Mouse (Mus musculus) heart, embryonic 13.5 days (tissue): ENCODE measurements around the gene Aloxe3. TPM values are rescaled to one million over a fixed set of nuclear protein-coding genes. Genes with fewer than 3 reads are reported as not detected.

Experiments
- ATAC-seq: fragments of 200-750 bp; cut with Nextera tagmentation; 2 replicates; pipeline ENCODE4 v1.8.0; 2017; ENCODE audit warnings: moderate TSS enrichment; ENCODE audit not compliant: insufficient number of reproducible peaks, low FRiP score, low TSS enrichment; ENCODE audit errors: extremely low read depth
- H3K27ac ChIP-seq: fragments of 300-500 bp; sonication (generic); replicated peaks from 2 replicates; pipeline ENCODE4 v1.5.1; 2015; ENCODE audit warnings: moderate library complexity, mild to moderate bottlenecking, inconsistent platforms
- H3K27me3 ChIP-seq: fragments of 300-500 bp; sonication (generic); replicated peaks from 2 replicates; pipeline ENCODE4 v1.6.1; 2015; ENCODE audit warnings: mild to moderate bottlenecking, inconsistent platforms
- H3K36me3 ChIP-seq: fragments of 300-500 bp; sonication (generic); 2 replicates; pipeline ENCODE4 v1.6.1; 2015; ENCODE audit warnings: mild to moderate bottlenecking, inconsistent platforms
- H3K4me1 ChIP-seq: fragments of 300-500 bp; sonication (generic); 2 replicates; pipeline ENCODE4 v1.6.1; 2015; ENCODE audit warnings: inconsistent platforms
- H3K4me2 ChIP-seq: fragments of 300-500 bp; sonication (generic); 2 replicates; pipeline ENCODE4 v1.6.1; 2015; ENCODE audit warnings: inconsistent platforms, mild to moderate bottlenecking, moderate library complexity
- H3K4me3 ChIP-seq: fragments of 300-500 bp; sonication (generic); 2 replicates; pipeline ENCODE4 v1.5.1; 2015; ENCODE audit warnings: moderate library complexity, mild to moderate bottlenecking, inconsistent platforms
- H3K9ac ChIP-seq: fragments of 300-500 bp; sonication (generic); 2 replicates; pipeline ENCODE4 v1.6.1; 2015; ENCODE audit warnings: inconsistent platforms, mild to moderate bottlenecking, moderate library complexity
- H3K9me3 ChIP-seq: fragments of 300-500 bp; sonication (generic); 2 replicates; pipeline ENCODE4 v1.6.1; 2016; ENCODE audit warnings: inconsistent platforms
- WGBS: fragments of 180-500 bp; shearing (Covaris S2); methylation state at CpG from one replicate; pipeline ENCODE4 v1.1.7; 2015; ENCODE audit warnings: mixed read lengths; 5-methylcytosine and 5-hydroxymethylcytosine counted together
- polyA plus RNA-seq: library from polyadenylated mRNA; unstranded; fragments of >200 nt; fragmentation: Nextera tagmentation; extraction: Ambion mirVana; gene quantifications from 2 replicates; pipeline ENCODE4 v1.2.1, GENCODE M21; 2015

Gene Aloxe3
- polyA plus RNA-seq, 1 experiment from 2014 or later = 0.13 TPM

DNA sequence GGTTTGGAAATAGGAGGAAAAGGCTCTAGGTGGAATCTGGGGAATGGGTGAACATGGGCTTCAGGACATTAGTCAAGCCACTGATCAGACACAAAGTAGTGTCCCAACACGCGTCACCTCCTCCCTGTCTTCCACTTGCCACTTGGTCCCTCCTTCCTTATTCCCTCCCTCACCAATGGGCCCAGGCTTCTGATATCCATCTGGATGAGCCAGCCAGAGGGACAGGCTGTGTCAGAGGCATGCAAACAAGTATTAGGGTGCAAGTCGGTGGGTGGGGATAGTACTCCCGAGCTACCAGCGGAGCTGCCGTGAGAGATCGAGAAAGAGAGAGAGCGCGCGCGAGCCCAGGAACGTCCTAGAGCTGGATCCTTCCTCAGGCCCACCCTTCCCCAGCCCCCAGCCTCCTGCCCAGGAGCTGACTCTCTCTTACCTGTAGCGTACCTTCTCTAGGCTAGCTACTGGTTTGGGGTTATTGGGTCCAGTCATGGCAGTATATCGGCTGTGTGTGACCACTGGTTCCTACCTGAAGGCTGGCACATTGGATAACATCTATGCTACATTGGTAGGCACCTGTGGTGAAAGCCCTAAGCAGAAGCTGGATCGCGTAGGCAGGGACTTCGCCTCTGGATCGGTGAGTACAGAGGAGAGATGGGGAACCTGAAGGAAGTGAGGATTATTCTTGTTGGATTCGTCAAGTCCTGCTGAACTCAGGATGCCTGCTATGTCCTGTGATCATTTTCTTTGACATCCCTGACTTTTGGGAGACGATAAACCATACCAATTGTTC lies 416 bp downstream of the Aloxe3 start:
- H3K4me1 ChIP-seq = peaks cover 30% of the 10 kb centered on the region
- 15% methylated on average over 20 of the region's 20 CpGs for WGBS
- H3K9me3 ChIP-seq = no peaks in the 10 kb centered on the region
- H3K27ac ChIP-seq = peak overlapping the region; percentile 81; the same call in 1 of the 2 replicates
- H3K4me3 ChIP-seq = peak overlapping the region; percentile 70
- H3K36me3 ChIP-seq = no peaks in the 10 kb centered on the region
- peak overlapping the region; percentile 92 for H3K4me2 ChIP-seq
- no peak for ATAC-seq
- H3K9ac ChIP-seq = peak overlapping the region; percentile 80
- 0 out of 2 replicates have a peak, but pooled peaks cover 11% of the 10 kb centered on the region for H3K27me3 ChIP-seq

DNA sequence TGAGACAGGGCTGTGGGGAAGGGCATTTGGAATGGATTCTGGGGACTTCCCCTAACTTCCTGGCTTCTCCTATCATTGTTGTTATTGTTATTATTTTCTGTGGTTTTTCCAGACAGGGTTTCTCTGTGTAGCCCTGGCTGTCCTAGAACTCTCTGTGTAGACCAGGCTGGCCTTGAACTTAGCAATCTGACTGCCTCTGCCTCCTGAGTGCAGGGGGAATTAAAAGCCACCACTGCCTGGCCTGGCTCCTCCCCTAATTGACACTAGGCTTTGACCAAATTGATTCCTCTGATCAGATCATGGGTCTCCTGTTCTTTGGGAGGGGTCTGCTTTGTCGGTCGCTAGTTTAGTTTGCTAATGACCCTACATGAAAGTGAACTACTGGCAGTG lies 1.0 kb downstream of the Aloxe3 start:
- H3K9ac ChIP-seq = peak overlapping the region; percentile 80; the same call in 1 of the 2 replicates
- H3K9me3 ChIP-seq = no peaks in the 10 kb centered on the region
- peak overlapping the region; percentile 92 for H3K4me2 ChIP-seq
- 54% methylated on average over 2 of the region's 2 CpGs for WGBS
- H3K36me3 ChIP-seq = no peaks in the 10 kb centered on the region
- H3K4me3 ChIP-seq = peak overlapping the region; percentile 70
- H3K27me3 ChIP-seq = 0 out of 2 replicates have a peak, but pooled peaks cover 11% of the 10 kb centered on the region
- peaks cover 25% of the 10 kb centered on the region for H3K4me1 ChIP-seq
- H3K27ac ChIP-seq = no peak overlapping the region
- ATAC-seq = no peak

DNA sequence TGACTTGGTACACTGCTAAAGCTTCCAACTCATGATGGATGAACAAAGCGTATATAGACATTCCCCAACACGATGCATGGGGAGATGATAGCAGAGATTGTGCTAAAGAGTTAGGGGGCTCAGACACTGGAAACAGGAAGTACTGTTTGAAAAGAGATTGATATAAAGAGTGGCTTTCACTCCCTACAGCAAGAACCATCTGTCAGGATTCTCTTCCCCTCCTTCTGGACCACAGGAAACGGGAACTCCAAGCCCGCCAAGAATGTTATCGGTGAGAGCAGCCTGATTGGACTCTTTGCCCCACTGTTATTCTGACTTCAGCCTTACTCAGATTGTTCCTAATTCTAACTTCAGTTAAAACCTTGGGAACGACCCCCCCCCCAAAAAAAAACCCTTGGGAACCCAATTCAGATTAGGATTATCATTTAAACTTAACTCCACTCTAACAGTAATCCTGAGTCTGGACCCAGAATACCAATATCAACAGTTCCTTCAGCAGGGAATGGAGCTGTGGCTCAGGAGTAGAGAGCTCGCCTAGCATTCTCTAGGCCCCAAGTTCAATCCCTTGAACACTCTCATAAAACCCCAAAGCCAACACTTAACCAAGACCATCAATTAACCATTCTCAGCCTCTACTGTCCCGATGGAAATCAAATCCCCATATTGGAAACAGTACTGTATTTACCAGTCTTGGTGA lies 2.9 kb downstream of the Aloxe3 start:
- Histone ChIP-seq H3K27me3 (peaks cover 27% of the 10 kb centered on the region), H3K36me3 (no peaks in the 10 kb centered on the region), H3K4me3 (no peak overlapping the region), H3K4me2 (no peak overlapping the region), H3K9me3 (no peaks in the 10 kb centered on the region), H3K27ac (no peak overlapping the region), H3K9ac (no peak overlapping the region), H3K4me1 (peaks cover 20% of the 10 kb centered on the region)
- WGBS = 62% methylated on average over 8 of the region's 8 CpGs
- no peak for ATAC-seq

DNA sequence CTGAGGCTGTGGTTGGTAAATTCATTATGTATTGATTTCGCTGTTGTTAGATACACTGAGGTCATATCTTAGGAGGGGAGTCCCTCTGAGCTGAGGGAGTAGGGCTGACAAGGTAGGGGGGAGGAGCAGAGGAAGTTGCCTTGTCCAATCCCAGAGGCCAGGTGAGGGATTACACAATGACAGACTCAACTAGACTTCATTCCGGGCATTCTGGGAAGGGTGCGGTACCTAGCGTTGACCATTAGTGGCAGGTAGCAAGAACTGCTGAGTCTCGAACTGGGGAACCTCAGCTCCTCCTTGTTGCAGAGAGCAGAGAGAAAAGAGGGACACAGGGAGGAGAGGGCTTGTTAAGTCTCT lies 7.8 kb downstream of the Aloxe3 start:
- ATAC-seq = peak; percentile 10; the same call in 1 of the 2 replicates
- peak overlapping the region; percentile 57 for H3K4me3 ChIP-seq

DNA sequence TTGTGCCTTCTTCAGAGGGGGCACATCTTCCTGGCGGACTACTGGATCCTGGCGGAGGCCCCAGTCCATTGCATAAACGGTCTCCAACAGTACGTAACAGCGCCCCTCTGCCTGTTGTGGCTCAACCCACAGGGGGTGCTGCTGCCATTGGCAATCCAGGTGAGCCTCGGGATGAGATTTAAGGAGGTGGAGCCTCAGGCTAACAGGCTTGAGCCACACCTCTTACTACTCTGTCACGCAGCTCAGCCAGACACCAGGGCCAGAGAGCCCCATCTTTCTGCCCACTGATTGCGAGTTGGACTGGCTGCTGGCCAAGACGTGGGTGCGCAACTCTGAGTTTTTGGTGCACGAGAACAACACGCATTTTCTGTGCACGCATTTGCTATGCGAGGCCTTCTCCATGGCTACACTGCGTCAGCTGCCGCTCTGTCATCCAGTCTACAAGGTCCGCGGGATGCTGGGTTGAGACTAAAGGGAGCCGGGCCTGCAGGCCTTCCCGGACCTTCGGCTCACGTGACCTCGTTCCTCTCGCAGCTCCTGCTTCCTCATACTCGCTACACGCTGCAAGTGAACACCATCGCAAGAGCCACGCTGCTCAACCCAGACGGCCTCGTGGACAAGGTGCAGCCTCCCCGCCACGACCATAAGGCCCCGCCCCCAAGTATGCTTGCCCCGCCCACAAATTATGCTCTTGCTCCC lies 8.4 kb downstream of the Aloxe3 start:
- Histone ChIP-seq H3K27ac (no peak overlapping the region), H3K9ac (peak overlapping the region; percentile 75), H3K9me3 (no peaks in the 10 kb centered on the region), H3K4me1 (peaks cover 12% of the 10 kb centered on the region), H3K4me2 (peak overlapping the region; percentile 90), H3K27me3 (peaks cover 26% of the 10 kb centered on the region), H3K36me3 (no peaks in the 10 kb centered on the region), H3K4me3 (peak overlapping the region; percentile 57)
- ATAC-seq = peak; percentile 49
- 3% methylated on average over 34 of the region's 34 CpGs for WGBS

More for the DNA sequence above, 7.8 kb downstream of the Aloxe3 start:
- Histone ChIP-seq H3K27me3 (peaks cover 26% of the 10 kb centered on the region), H3K4me1 (peaks cover 12% of the 10 kb centered on the region), H3K4me2 (peak overlapping the region; percentile 90), H3K9ac (peak overlapping the region; percentile 75), H3K9me3 (no peaks in the 10 kb centered on the region), H3K36me3 (no peaks in the 10 kb centered on the region), H3K27ac (no peak overlapping the region)
- 25% methylated on average over 5 of the region's 5 CpGs for WGBS

DNA sequence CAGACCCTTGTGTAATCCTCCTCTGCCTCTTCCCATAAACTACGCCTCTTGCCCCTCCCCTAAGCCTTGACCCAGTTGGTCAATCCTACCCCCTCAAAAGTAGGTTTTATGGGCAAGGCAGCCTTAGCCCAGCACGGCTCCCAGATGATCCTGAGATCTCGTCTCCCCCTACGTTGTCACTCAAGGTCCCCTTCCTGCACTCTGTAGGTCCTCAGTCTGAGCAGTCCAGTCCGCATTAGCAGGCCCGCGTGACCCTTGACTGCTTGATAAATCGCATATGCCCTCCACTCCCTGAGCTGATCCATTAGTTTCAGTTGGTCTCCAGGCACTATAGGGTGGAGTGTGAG lies 8.9 kb downstream of the Aloxe3 start:
- Histone ChIP-seq H3K9me3 (no peaks in the 10 kb centered on the region), H3K36me3 (no peaks in the 10 kb centered on the region), H3K4me3 (peak overlapping the region; percentile 57), H3K27ac (no peak overlapping the region), H3K9ac (peak overlapping the region; percentile 75), H3K4me1 (peaks cover 12% of the 10 kb centered on the region), H3K27me3 (peaks cover 26% of the 10 kb centered on the region), H3K4me2 (peak overlapping the region; percentile 90)
- ATAC-seq = no peak
- WGBS = 31% methylated on average over 8 of the region's 8 CpGs

DNA sequence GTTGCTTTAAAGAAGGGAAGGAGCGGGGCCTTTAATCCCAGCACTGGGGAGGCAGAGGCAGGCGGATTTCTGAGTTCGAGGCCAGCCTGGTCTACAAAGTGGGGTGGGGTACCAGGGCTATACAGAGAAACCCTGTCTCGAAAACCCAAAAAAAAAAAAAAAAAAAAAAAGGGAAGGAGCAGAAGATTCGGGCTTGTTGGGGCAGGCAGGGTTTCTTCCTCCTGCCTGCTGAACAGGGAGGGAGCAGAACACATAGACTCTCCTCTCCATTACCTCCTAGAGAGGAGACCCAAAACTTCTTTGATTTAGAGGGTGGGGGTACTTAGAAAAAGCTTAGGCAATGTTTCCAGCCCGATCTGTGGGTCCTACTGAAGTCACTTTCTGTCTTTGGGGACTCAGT lies 9.7 kb downstream of the Aloxe3 start:
- no peak overlapping the region for H3K9ac ChIP-seq
- no peak overlapping the region for H3K4me3 ChIP-seq
- H3K4me1 ChIP-seq = peaks cover 12% of the 10 kb centered on the region
- ATAC-seq = no peak
- H3K27me3 ChIP-seq = peaks cover 23% of the 10 kb centered on the region
- H3K4me2 ChIP-seq = no peak overlapping the region
- no peaks in the 10 kb centered on the region for H3K36me3 ChIP-seq
- WGBS = 84% methylated on average over 6 of the region's 6 CpGs
- H3K27ac ChIP-seq = no peak overlapping the region
- H3K9me3 ChIP-seq = no peaks in the 10 kb centered on the region

DNA sequence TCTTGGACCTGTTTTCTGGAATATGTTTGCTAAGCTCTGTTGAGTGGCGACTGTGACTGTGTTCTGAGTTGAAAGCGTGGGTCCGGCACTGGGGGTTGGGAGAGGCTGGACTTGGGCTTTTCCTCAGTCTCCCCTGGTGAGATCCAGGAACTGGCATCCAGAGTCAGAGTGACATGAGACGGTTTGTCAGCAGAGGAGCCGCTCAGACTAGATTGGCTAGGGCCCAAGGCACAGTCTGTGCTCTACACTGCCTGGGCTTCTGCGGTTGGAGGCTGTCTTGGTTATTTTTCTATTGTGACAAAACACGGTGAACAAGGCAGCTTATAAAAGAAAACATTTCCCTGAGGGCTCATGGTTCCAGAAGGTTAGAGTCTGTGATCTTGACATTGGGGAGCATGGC lies 21.9 kb downstream of the Aloxe3 start:
- Histone ChIP-seq H3K9ac (no peak overlapping the region), H3K4me2 (no peak overlapping the region), H3K4me3 (no peak overlapping the region), H3K9me3 (no peaks in the 10 kb centered on the region), H3K27ac (no peak overlapping the region), H3K36me3 (no peaks in the 10 kb centered on the region), H3K27me3 (peaks cover 26% of the 10 kb centered on the region), H3K4me1 (no peaks in the 10 kb centered on the region)
- no peak for ATAC-seq
- 65% methylated on average over 7 of the region's 7 CpGs for WGBS

DNA sequence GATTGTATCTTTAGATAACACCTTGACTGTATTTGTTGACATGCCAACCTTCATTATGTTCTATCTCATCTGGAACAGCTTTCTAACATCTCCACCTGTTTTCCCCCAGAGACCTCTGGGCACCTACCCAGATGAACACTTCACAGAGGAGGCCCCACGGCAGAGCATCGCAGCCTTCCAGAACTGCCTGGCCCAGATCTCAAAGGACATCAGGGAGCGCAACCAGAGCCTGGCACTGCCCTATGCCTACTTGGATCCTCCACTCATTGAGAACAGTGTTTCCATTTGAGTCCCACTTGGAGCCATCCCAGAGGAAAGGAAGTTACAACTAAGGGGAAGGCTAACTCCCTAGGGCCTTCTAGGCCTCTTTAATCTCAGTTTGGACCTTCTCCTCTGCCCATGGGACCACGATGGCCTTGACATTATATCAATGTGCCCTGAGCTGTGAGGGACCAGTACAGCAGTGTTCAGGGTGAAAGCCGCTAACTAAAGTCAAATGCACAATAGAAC lies 22.8 kb downstream of the Aloxe3 start:
- no peaks in the 10 kb centered on the region for H3K9me3 ChIP-seq
- WGBS = 85% methylated on average over 5 of the region's 5 CpGs
- no peaks in the 10 kb centered on the region for H3K4me1 ChIP-seq
- no peak overlapping the region for H3K4me2 ChIP-seq
- no peak overlapping the region for H3K9ac ChIP-seq
- no peak overlapping the region for H3K27ac ChIP-seq
- peaks cover 33% of the 10 kb centered on the region for H3K27me3 ChIP-seq
- ATAC-seq = no peak
- H3K36me3 ChIP-seq = no peaks in the 10 kb centered on the region
- H3K4me3 ChIP-seq = no peak overlapping the region

DNA sequence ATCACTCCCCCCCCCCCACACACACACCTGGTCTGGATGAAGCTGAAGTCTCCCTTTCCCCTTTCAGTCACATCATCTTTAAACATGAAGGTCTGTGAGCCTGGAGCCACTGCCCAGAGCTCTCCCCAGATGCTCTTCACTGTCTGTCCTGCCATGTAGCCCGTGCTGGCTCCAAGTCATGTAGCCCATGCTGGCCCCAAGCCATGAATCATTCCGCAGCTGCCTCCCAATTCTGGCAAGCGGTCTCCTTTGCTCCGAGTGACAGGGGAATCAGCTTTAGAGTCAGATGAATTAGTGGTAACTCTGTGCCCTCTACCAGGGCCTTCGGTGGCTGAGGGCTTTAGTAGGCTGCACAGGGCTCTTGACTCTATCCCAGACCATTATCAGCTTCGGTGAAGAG lies 24.0 kb downstream of the Aloxe3 start:
- peaks cover 44% of the 10 kb centered on the region for H3K27me3 ChIP-seq
- no peak overlapping the region for H3K4me2 ChIP-seq
- no peak overlapping the region for H3K27ac ChIP-seq
- H3K4me3 ChIP-seq = no peak overlapping the region
- no peak overlapping the region for H3K9ac ChIP-seq
- H3K4me1 ChIP-seq = no peaks in the 10 kb centered on the region
- ATAC-seq = no peak
- no peaks in the 10 kb centered on the region for H3K36me3 ChIP-seq
- no peaks in the 10 kb centered on the region for H3K9me3 ChIP-seq
- 51% methylated on average over 6 of the region's 6 CpGs for WGBS

DNA sequence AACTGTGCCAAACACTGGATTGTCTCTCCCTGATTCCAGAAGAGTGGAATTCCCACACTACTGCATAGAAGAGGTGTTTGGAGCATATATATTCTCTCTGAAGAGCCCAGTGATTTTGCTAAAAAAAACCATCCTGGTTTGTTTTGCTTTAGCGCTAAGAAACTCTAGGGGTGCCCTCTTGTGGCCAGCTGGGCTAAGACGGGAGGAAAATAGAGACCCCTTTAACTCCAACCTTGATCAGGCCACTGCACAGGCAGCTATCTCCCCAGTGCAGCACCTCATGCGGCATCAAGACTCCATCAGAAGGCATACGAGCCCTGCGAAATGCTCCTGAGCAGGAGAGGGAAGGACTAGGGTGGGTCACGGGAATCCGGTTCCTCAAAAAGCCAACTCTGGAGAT lies 24.7 kb downstream of the Aloxe3 start:
- no peak overlapping the region for H3K27ac ChIP-seq
- H3K4me3 ChIP-seq = peak overlapping the region; percentile 27
- H3K4me1 ChIP-seq = no peaks in the 10 kb centered on the region
- 7% methylated on average over 7 of the region's 7 CpGs for WGBS
- peak overlapping the region; percentile 61 for H3K9ac ChIP-seq
- no peak for ATAC-seq
- peak overlapping the region; percentile 57 for H3K4me2 ChIP-seq
- H3K9me3 ChIP-seq = no peaks in the 10 kb centered on the region
- peaks cover 51% of the 10 kb centered on the region for H3K27me3 ChIP-seq
- no peaks in the 10 kb centered on the region for H3K36me3 ChIP-seq
